Mouse (Mus musculus): ENCODE measurements at regions not wholly inside any gene's neighbourhood (a gene's known extent, or its start where the extent isn't known, plus 50 kb on each side); places are given as distances from the start of the nearest gene placed in this dataset.

- DNase-seq, result no peak
Measured at GRCm38 (mm10) chr11:37600533-37600932, 364.8 kb upstream of the Tenm2 start.

GRCm38 (mm10) chr11:37582236-37582635 is 346.5 kb upstream of the Tenm2 start:
- no peak for DNase-seq

GRCm38 (mm10) chr11:37533624-37534023 is 297.9 kb upstream of the Tenm2 start:
- no peak for DNase-seq

GRCm38 (mm10) chr11:37532476-37532875 is 296.7 kb upstream of the Tenm2 start:
- no peak for DNase-seq

- DNase-seq, result no peak
Measured at GRCm38 (mm10) chr11:37498463-37499015, 262.8 kb upstream of the Tenm2 start.

GRCm38 (mm10) chr11:37497874-37498273 is 262.1 kb upstream of the Tenm2 start:
- DNase-seq, result no peak

- DNase-seq, result peak; percentile 24
Measured at GRCm38 (mm10) chr11:37480236-37480635, 244.5 kb upstream of the Tenm2 start.

GRCm38 (mm10) chr11:37478970-37479482 is 243.3 kb upstream of the Tenm2 start:
- DNase-seq, result no peak

- DNase-seq, result no peak
Measured at GRCm38 (mm10) chr11:37474068-37474467, 238.3 kb upstream of the Tenm2 start.

GRCm38 (mm10) chr11:37463658-37464420 is 228.1 kb upstream of the Tenm2 start:
- no peak for DNase-seq

- DNase-seq, result no peak
Measured at GRCm38 (mm10) chr11:37462375-37462774, 226.6 kb upstream of the Tenm2 start.

GRCm38 (mm10) chr11:37447361-37447760 is 211.6 kb upstream of the Tenm2 start:
- no peak for DNase-seq

- DNase-seq, result no peak
Measured at GRCm38 (mm10) chr11:37446626-37447025, 210.9 kb upstream of the Tenm2 start.

- DNase-seq, result no peak
Measured at GRCm38 (mm10) chr11:37442781-37443180, 207.0 kb upstream of the Tenm2 start.

GRCm38 (mm10) chr11:37434600-37434999 is 198.8 kb upstream of the Tenm2 start:
- DNase-seq, result no peak

- no peak for DNase-seq
Measured at GRCm38 (mm10) chr11:37424312-37425169, 188.8 kb upstream of the Tenm2 start.

GRCm38 (mm10) chr11:37412868-37413267 is 177.1 kb upstream of the Tenm2 start:
- DNase-seq, result no peak

- no peak for DNase-seq
Measured at GRCm38 (mm10) chr11:37367971-37368370, 132.2 kb upstream of the Tenm2 start.

- peak; percentile 6 for DNase-seq
Measured at GRCm38 (mm10) chr11:37364430-37364829, 128.7 kb upstream of the Tenm2 start.

- no peak for DNase-seq
Measured at GRCm38 (mm10) chr11:37355074-37355473, 119.3 kb upstream of the Tenm2 start.

GRCm38 (mm10) chr11:37309691-37310090 is 73.9 kb upstream of the Tenm2 start:
- DNase-seq, result no peak

GRCm38 (mm10) chr11:37306656-37307055 is 70.9 kb upstream of the Tenm2 start:
- no peak for DNase-seq
